Mouse (Mus musculus) induced T-regulatory cell, adult 2 months (primary cell): Measurements from ENCODE around the gene Nxn.

ENCODE experiments used
- DNase-seq: peaks from one replicate; pipeline ENCODE4 v3.0.0-alpha.2; 2012; ENCODE audit warnings: low read depth

The Nxn gene

DNA sequence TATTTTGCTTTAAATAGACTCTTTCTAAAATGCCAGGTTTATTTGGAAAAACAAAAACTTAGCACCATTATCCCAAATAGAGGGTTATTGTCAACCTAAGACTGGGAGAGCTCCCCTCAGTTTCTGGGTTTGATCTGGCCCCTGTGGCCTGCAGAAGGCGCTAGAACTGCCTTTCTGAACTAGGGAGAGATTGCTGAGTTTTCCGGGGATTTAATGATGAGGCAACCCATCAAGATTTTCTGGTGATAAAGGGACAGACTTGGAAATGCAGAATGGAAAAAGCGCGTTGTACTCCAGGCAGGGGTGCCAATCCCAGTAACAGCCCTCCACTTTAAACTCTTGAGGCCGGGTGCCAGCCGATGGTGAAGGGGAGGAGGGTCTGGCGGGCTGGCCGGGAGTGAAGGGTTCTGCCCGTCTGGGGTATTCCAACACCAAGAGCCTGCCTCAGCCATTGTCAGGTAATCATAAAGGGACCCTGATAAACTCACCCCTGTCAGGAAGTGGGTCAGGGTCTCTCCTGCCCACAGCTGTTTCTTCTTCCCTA is 100.4 kb downstream of the Nxn start:
- DNase-seq, result no peak

DNA sequence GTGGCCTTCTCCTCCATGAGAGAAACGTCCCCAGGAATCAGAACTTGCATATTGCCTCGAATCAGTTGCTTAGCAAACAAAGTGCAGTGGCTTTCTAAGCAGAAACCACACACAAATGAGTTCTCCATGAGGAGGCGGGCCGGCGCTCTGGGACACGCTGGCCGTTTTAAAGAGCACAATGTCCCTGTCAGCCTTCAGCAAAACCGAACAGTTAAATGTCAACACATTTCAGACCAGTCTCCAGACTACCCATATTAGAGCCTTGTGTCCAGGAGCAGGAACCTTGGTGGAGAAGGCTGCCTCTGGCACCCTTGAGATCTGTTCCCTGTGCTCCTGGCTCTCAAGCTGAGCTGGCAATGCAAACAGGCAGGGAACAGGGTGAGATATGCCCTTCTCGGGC is 101.7 kb downstream of the Nxn start:
- no peak for DNase-seq

- no peak for DNase-seq
These were observed 104.1 kb downstream of the Nxn start for GRCm38 (mm10) chr11:76294836-76295235.

- no peak for DNase-seq
These were observed 104.9 kb downstream of the Nxn start for GRCm38 (mm10) chr11:76294078-76294477.

- DNase-seq, result no peak
These were observed 106.1 kb downstream of the Nxn start for GRCm38 (mm10) chr11:76292831-76293230.

- no peak for DNase-seq
These were observed 106.5 kb downstream of the Nxn start for GRCm38 (mm10) chr11:76292398-76292797.

DNA sequence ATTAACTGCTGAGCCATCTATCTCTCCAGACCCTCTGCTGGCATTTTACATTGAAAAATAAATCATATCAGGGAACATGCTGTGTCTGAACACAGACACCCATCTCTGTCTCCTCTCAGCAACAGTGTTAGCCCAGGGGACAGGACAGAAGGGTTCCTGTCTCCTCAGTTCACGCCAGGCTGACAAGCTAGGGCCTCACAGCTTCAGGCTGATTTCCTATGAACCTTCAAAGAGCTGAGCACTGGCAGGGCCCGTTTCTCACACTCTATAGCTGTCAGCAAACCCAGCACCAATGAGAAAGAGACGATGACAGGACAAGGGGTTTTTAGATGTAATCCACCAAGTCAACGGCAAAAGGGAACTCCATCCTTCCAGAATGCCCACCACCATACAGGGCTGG is 107.0 kb downstream of the Nxn start:
- no peak for DNase-seq

- DNase-seq, result no peak
These were observed 108.6 kb downstream of the Nxn start for GRCm38 (mm10) chr11:76290367-76290766.

DNA sequence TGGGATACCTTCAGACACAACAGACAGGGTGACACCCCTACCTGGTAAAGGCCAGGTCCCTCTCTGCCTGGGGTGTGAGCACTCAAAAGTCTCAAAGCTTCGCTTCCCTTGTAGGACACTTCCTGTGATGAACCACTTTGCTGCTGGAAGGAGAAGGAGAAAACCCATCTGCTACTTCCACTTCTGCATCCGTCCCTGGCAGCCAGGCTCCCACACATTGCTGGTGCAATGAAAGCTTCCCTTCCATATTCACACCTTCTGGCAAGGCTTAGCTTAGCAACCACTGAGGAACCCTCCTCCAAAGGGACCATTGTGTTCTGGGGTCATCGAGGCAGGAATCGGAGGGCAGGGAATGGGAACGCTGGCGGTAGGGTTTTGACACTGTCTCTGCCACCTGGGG is 110.3 kb downstream of the Nxn start:
- DNase-seq, result no peak

DNA sequence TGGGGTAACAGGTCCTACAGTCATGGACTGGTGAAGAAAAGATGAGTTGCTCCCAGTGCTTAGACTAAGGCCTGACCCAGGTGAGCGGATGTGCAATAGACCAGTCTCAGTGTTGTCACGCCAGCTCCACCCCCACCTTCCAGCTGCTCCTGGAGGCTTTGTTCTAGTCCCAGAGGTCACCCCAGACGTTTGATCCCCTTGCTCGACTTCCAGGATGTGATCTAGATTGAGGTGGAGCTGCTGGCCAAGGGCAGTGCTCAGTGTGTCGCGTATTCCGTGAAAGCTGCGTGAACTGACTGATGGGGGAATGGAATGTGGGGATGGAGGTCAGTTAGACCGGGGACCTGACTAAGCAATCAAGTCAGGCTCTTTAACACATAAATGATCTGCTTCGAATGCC is 111.6 kb downstream of the Nxn start:
- no peak for DNase-seq

- no peak for DNase-seq
These were observed 112.3 kb downstream of the Nxn start for GRCm38 (mm10) chr11:76286534-76287126.

- DNase-seq, result no peak
These were observed 113.4 kb downstream of the Nxn start for GRCm38 (mm10) chr11:76285431-76286075.

DNA sequence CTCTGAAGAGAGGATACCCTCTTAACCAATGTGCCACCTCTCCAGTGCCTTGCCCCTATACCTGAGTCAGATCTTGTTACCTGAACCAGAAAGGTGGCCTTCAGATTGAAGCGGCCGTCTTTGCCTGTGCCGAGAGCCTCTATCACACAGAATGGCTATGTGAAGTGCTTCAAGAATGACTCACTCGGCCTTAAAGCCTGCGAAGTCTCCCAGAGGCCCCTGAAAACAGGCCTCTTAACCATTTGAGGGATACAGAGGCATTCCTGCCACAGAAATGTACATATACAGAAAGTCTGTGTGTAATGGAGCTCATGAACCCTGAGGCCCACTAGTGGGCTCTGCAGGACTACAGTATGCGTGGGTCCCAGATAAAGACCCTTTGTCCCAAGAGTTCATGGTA is 115.1 kb downstream of the Nxn start:
- DNase-seq, result no peak

GRCm38 (mm10) chr11:76279971-76280370 is 119.0 kb downstream of the Nxn start:
- no peak for DNase-seq

DNA sequence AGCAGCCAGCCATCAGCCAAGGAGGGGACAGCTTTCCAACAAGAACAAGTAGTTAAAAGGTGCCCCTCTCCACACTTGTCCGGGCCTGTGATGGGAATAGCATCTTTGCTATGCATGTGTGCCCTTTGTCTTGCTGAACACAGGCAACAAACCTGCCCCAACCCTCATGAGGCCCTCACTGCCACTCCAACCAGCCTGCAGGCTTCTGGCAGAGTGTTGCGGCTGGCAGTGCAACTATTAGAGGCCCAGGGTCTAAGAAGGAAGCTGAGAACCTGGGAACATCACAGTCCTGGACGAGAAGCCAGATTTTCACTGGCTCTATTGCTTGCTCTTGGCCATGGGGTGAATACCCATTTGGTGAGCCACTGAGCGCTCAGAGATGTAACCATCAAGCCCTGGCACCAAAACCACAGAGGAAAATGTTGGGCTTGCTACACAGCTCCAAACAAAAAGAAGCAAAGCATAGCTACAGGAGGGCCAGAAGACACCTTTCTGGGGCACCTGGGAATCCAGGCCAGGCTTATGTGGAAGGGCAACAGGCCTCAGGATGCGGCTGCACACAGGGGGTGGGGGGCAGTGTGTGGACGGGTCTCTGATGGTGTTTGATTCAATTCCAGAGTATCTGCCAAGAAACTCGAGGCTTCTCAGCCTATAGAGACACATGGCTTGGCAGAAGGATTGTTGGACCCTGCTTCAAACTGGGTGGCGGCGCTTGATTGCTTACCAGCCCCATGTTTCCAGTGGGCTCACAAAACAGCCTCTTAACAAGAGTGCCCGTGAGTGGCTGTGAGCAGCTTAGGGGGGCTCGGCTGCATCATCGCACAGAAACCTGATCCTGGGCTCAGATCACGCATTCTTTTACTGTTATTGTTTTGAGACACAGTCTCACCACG is 119.7 kb downstream of the Nxn start:
- no peak for DNase-seq

GRCm38 (mm10) chr11:76272440-76272839 is 126.5 kb downstream of the Nxn start:
- DNase-seq, result no peak

- DNase-seq, result no peak
These were observed 130.3 kb downstream of the Nxn start for GRCm38 (mm10) chr11:76268521-76269065.

- DNase-seq, result no peak
These were observed 130.9 kb downstream of the Nxn start for GRCm38 (mm10) chr11:76268001-76268459.

GRCm38 (mm10) chr11:76267550-76267949 is 131.4 kb downstream of the Nxn start:
- no peak for DNase-seq

GRCm38 (mm10) chr11:76262611-76263351 is 136.2 kb downstream of the Nxn start:
- DNase-seq, result no peak

DNA sequence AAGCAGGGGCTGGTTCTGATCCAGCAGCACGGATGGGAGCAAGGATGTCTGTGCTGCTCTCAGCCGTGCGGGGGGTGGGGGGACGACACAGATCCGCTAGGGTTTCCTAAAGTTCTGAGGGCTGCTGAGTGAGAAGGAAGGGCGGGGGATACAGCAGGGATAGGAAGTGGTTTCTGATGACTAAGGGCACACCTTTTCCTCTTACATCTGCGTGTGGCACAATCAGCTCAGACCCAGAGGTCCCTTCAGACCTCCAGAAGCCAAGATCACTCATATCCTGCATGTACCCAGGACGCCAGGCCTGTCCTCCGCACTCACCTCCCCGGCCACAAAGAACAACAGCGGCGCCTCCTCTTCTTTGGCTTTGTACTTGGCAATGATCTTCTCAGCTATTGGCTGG is 137.7 kb downstream of the Nxn start:
- peak; percentile 69 for DNase-seq
